Mouse (Mus musculus) ES-Bruce4 (cell line): Measurements from ENCODE around the gene Ankrd63.

Source experiments
- CTCF ChIP-seq: IDR thresholded peaks from one replicate; pipeline ENCODE4 v1.8.1; 2011; ENCODE audit warnings: low read depth, low read length
- POLR2A ChIP-seq: IDR thresholded peaks from one replicate; pipeline ENCODE4 v1.8.1; 2011; ENCODE audit warnings: low read length; ENCODE audit not compliant: insufficient read depth

DNA sequence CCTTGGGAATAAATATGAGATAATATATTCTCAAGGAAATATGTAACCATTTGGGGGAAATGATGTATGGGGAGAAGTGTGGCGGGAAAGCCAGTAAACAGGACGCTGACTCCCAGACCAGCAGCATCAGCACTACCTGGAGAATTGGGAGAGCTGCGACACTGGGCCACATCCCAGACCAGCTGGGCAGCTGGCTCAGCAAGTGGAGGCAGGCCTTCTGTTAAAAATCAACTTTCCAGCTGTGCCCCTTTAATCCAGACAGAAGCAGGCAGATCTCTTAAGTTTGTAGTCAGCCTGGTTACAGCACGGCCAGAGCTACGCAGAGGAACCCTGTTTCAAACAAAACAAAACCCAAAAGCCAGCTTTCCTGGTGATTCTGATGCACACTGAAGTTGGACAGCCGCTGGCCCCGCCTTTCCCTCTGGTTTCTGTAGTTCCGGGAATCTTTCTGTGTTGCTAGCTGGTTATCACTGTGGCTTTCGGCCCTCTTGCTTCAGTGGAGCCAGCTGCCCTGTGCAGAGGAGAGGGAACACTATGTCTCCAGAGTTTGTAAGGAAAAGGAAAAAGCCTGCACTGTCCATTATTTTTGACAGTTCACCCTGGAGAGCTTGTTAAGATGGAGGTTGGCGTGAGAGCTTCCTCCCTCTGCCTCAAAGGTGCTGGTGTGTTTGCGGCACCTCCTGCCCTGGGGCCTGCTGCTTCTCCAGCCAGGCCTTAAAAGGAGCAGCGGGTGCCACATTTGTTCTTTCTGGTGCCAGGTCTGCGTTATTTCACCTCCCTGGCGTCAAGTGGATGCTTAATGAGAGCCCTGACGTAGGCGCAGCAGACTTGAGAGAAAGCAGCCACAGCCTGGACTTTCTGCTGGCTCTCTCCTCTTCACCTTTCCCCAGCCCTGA is 48.4 kb upstream of the Ankrd63 start:
- no peak for TF ChIP-seq POLR2A
- no peak for TF ChIP-seq CTCF
